ENCODE assay signal across 9 mouse cellular contexts in the genomic region with DNA sequence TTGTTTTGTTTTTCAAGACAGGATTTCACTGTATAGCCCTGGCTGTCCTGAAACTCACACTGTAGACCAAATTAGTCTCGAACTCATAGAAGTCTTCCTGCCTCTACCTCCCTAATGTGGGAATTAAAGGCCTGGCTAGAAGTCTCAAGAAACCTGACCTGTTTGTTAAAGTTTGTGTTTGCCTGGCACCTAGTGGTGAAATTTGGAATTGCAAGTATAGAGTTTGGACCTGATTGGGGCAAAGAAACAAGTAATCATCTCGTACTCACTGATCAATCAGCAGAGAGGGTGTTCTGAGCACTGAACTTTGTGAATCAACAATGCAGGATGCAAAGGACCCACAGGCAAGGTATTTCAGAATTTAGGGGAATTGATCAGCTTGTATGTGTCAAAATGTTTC. TPM values are rescaled to one million over a fixed set of nuclear protein-coding genes. Genes with fewer than 3 reads are reported as not detected.
A peak's percentile ranks its signal among the peaks of the same experiment; 100 is the strongest.
DNase-seq lines count a peak whose midpoint lies in the region; ATAC-seq lines count a peak whose summit lies in the region.
"Had no signal": no experiment of that assay in that cellular context is flagged by ENCODE, and none has a peak within 500 bp of the region (broad histone marks: within the 10 kb centered on the region; RNA-seq: fewer than 3 reads in every experiment).

No protein-coding gene starts in this region.

- H3K4me1 ChIP-seq in hindbrain, embryonic 14.5 days (replicated peaks; ENCODE audit: control insufficient read depth, insufficient read depth, low read length) = no peaks in the 10 kb centered on the region
- no peaks in the 10 kb centered on the region for H3K4me1 ChIP-seq in hindbrain, embryonic 16.5 days (ENCODE audit: control insufficient read depth, insufficient read depth, low read depth, low read length)

- H3K4me3 ChIP-seq in hindbrain, embryonic 14.5 days (replicated peaks; ENCODE audit: low read length) = no peak overlapping the region
- no peak overlapping the region for H3K4me3 ChIP-seq in hindbrain, embryonic 16.5 days (ENCODE audit: low read length)
- H3K4me3 ChIP-seq: erythroblast, embryonic 14.5 days had no signal

- H3K9ac ChIP-seq in hindbrain, embryonic 14.5 days = no peak overlapping the region
- H3K9ac ChIP-seq in hindbrain, embryonic 16.5 days (ENCODE audit: low read depth, low read length) = no peak overlapping the region

- H3K27me3 ChIP-seq in hindbrain, embryonic 14.5 days (ENCODE audit: control insufficient read depth, insufficient read depth, low read length) = no peaks in the 10 kb centered on the region
- H3K27me3 ChIP-seq in hindbrain, embryonic 16.5 days (replicated peaks; ENCODE audit: control insufficient read depth, insufficient read depth, low read length) = no peaks in the 10 kb centered on the region

- H3K36me3 ChIP-seq in hindbrain, embryonic 14.5 days (replicated peaks; ENCODE audit: control insufficient read depth, insufficient read depth) = no peaks in the 10 kb centered on the region
- H3K36me3 ChIP-seq in hindbrain, embryonic 16.5 days (ENCODE audit: control insufficient read depth, insufficient read depth, low read length) = no peaks in the 10 kb centered on the region

- 26% methylated on average over 2 of the region's 2 CpGs for WGBS in hindbrain, embryonic 14.5 days
- WGBS in hindbrain, embryonic 16.5 days = 35% methylated on average over 2 of the region's 2 CpGs

- peak; percentile 88 for DNase-seq in hindbrain, embryonic 14.5 days (ENCODE audit: low spot score)
- DNase-seq in CD4-positive helper T cell, adult 2 months (ENCODE audit: low read depth, low spot score) = peak; percentile 55
- DNase-seq in WW6 (ENCODE audit: low read depth, low spot score) = peak; percentile 55
- DNase-seq in embryo, embryonic 11.5 days (ENCODE audit: low read depth, low spot score) = peak; percentile 62
- peak; percentile 37 for DNase-seq in layer of hippocampus, adult 9-11 months
- peak; percentile 84 for DNase-seq in retina, embryonic 14.5 days (ENCODE audit: low spot score)
- no peak for DNase-seq in gastrocnemius, postnatal 25 days

- no peak overlapping the region for H3K27ac ChIP-seq in hindbrain, embryonic 14.5 days
- no peak overlapping the region for H3K27ac ChIP-seq in hindbrain, embryonic 16.5 days (ENCODE audit: low read depth, low read length)

- no peaks in the 10 kb centered on the region for H3K9me3 ChIP-seq in hindbrain, embryonic 14.5 days (ENCODE audit: control insufficient read depth, low read length)
- no peaks in the 10 kb centered on the region for H3K9me3 ChIP-seq in hindbrain, embryonic 16.5 days (ENCODE audit: control insufficient read depth, low read length)

- no peak for ATAC-seq in hindbrain, embryonic 14.5 days (ENCODE audit: low FRiP score)
- ATAC-seq in hindbrain, embryonic 16.5 days = no peak

- H3K4me2 ChIP-seq in hindbrain, embryonic 14.5 days (replicated peaks) = no peak overlapping the region
- no peak overlapping the region for H3K4me2 ChIP-seq in hindbrain, embryonic 16.5 days (ENCODE audit: low read length)

RNA-seq across cellular contexts. Expression of gene Phykpl, which starts 50.2 kb away (rescaled TPM):
- polyA plus RNA-seq in hindbrain, embryonic 14.5 days (2014; fragmentation: Nextera tagmentation; extraction: Ambion mirVana) = 7.5 and 9.8 TPM in 2 replicates
- 9.2 and 9.7 TPM in 2 replicates for polyA plus RNA-seq in hindbrain, embryonic 16.5 days (2015; fragmentation: Nextera tagmentation; extraction: Ambion mirVana)
- 10 to 100 TPM; 15.5 to 17.2 TPM for total RNA-seq in gastrocnemius, postnatal 25 days (2021)
